Mouse (Mus musculus): Measurements from ENCODE around the gene Il9.

Il9 gene

GRCm38 (mm10) chr13:56471211-56471610 is 10.8 kb downstream of the Il9 start:
- no peak for DNase-seq (ENCODE audit: low spot score in 2 of 2)

- no peak for DNase-seq (ENCODE audit: low spot score in 2 of 2)
These were observed 13.5 kb downstream of the Il9 start for GRCm38 (mm10) chr13:56468536-56468935.

GRCm38 (mm10) chr13:56467786-56468185 is 14.3 kb downstream of the Il9 start:
- DNase-seq (ENCODE audit: low spot score in 2 of 2): no peak

- DNase-seq (ENCODE audit: low spot score in 2 of 2): no peak
These were observed 18.3 kb downstream of the Il9 start for GRCm38 (mm10) chr13:56463750-56464149.

- no peak for DNase-seq (ENCODE audit: low spot score in 2 of 2)
These were observed 18.8 kb downstream of the Il9 start for GRCm38 (mm10) chr13:56463261-56463660.

GRCm38 (mm10) chr13:56462791-56463190 is 19.3 kb downstream of the Il9 start:
- no peak for DNase-seq (ENCODE audit: low spot score in 2 of 2)

GRCm38 (mm10) chr13:56461460-56461859 is 20.6 kb downstream of the Il9 start:
- no peak for DNase-seq (ENCODE audit: low spot score in 2 of 2)

- no peak for DNase-seq (ENCODE audit: low spot score in 2 of 2)
These were observed 24.0 kb downstream of the Il9 start for GRCm38 (mm10) chr13:56458001-56458400.

GRCm38 (mm10) chr13:56450035-56450434 is 32.0 kb downstream of the Il9 start:
- no peak for DNase-seq (ENCODE audit: low spot score in 2 of 2)

GRCm38 (mm10) chr13:56449239-56450030 is 32.6 kb downstream of the Il9 start:
- no peak for DNase-seq (ENCODE audit: low spot score in 2 of 2)

- DNase-seq (ENCODE audit: low spot score in 2 of 2): no peak
These were observed 37.0 kb downstream of the Il9 start for GRCm38 (mm10) chr13:56444996-56445395.

GRCm38 (mm10) chr13:56444112-56444511 is 37.9 kb downstream of the Il9 start:
- DNase-seq (ENCODE audit: low spot score in 2 of 2): no peak

- DNase-seq (ENCODE audit: low spot score in 2 of 2): no peak
These were observed 38.6 kb downstream of the Il9 start for GRCm38 (mm10) chr13:56443411-56443810.

GRCm38 (mm10) chr13:56438211-56439075 is 43.6 kb downstream of the Il9 start, which contains the start of gene Slc25a48:
TSS of gene Slc25a48 (plus strand) at chr13:56438355.
- peak; percentile 6 to 14 for DNase-seq (ENCODE audit: low spot score in 2 of 2)

GRCm38 (mm10) chr13:56435615-56436287 is 46.3 kb downstream of the Il9 start:
- no peak for DNase-seq (ENCODE audit: low spot score in 2 of 2)

GRCm38 (mm10) chr13:56434311-56434751 is 47.7 kb downstream of the Il9 start:
- DNase-seq (ENCODE audit: low spot score in 2 of 2): no peak

GRCm38 (mm10) chr13:56433466-56433865 is 48.6 kb downstream of the Il9 start:
- peak; percentile 55 to 60 for DNase-seq (ENCODE audit: low spot score in 2 of 2)

- no peak for DNase-seq (ENCODE audit: low spot score in 2 of 2)
These were observed 49.5 kb downstream of the Il9 start for GRCm38 (mm10) chr13:56432496-56432895.

Data from frontal cortex, postnatal 36 days (tissue).